Mouse (Mus musculus) cerebellum, adult 18-20 months (tissue): ENCODE data around the gene Gabrr1.
A peak's percentile ranks its signal among the peaks of the same experiment; 100 is the strongest.
"Not testable (repeated sequence)": the region's sequence is repeated elsewhere in the genome, so short reads cannot be mapped to it uniquely, and the experiment has no call there.

ENCODE experiments used
- DNase-seq, 2 experiments: peaks; one replicate each; pipeline ENCODE4 v3.0.0; 2021

Gabrr1 gene

DNA sequence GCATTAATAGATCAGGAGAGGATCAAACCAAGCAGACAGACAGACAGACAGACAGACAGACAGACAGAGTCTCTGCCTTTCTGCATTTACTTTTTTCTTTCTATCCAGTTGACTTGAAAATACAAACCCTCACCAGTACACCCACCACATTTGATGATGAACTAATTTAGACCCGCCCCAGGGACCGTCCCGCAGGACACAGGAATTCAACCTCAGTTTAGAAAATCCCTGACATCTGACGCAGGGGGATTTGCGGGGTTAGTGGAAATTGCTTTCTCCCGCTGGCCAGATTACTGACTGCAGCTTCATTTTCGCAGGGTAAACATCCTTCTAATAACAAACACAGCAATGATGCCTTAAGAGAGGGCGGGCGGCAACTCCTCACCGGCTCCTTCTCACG is at the start of gene Gabrr1:
Gene Gabrr1 (plus strand): TSS at position 301 of the 400 bp plus-strand sequence.
- DNase-seq: no peak

DNA sequence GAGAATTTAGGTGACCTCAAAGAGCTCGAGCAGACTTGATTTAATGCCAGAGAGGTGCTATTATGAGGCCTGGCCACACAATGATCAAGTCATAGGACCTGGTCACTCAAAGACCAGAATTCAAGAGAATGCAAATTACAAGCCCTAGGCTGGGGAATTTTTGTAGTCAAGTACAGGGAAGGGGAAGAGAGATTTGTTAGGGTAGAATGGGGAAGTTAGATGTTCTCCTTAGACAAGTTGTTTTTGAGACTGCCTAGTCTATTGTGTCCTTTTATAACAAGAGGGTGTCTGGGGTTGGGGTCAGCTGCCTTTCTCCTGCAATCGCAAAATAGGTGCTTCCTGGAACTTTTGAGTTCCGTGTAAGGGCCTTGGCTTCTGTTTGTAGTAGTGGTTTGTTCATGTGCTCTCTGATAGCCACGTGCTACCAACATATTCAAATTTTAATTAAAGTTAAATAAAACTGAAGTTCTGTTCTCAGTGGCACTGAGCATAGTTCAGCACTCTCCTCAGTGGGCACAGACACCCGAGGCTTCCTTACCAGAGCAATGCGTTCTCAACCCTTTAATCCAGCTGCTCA is 33.1 kb upstream of the Gabrr1 start:
- DNase-seq: no peak

- no peak for DNase-seq
These were observed 22.4 kb upstream of the Gabrr1 start for GRCm38 (mm10) chr4:33109720-33110458.

DNA sequence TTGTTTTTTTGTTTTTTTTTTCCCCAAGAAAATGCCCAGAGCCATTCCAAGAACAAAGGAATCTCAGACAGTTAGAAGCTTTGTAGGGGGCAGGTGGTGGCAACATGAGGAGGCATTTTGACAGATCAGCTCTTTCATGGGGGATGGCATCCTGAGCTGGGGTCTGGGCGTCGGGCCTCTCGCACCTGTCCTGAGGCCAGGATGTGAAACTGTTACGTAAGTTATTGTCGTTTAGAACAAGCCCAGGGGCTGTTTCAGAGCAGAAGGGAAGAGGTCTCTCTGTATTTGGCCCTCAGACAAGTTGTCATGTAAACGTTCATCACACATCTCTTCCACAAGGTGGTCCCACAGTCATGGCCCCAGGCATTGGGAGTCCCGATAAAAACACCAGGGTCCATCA is 21.5 kb upstream of the Gabrr1 start:
- DNase-seq: no peak

DNA sequence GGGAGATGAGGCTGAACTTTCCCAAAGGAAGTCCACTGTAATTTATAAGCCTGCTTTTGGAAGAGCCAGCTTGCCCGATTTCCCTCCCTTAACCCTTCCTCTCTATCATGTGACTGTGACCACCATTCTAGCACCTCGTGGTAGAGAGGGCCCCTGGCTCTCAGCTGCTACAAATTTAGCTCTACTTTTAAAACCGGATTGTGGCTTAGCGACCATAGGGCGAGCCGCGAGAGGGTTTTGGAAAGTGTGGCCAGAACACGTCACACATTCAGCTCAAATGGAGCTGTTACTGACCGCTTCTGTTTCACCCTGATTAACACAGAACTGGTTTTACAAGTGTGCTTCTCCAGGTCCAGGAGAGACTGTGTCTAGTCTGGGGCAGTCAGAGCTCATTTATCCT is 21.0 kb upstream of the Gabrr1 start:
- no peak for DNase-seq

DNA sequence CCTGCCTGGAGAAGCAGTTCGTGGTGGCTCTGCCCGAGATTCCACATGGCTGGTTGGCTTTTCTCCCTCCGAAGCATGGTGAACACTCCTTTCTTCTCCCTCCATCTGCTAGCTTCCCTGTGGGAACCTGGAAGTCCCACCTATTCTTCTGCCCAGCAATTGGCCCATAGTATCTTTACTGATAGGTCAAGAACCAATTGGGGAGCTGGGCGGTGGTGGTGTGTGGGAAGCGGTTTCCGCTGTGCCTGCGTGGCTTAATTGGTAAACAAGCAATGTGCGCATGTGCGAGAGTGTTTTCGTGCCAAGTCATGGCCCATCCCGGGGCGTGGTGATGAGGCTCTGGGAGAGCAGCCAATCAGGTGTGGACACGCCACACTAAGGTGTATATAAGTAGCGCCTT is 19.5 kb upstream of the Gabrr1 start:
- DNase-seq: not testable (repeated sequence)

DNA sequence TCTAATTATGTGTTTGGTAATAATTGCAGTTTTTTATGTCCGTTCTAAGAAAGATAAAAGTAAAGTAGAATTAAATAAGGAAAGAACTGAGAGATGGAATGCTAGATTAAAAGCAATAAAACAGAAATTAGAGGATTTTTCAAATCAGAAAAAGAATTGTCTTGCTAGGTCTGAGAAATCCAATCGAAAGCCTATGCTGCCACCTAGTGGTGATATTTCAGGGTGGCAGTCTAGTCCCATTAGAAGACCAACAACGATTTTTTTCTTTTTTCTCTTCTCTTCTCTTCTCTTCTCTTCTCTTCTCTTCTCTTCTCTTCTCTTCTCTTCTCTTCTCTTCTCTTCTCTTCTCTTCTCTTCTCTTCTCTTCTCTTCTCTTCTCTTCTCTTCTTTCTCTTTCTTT is 13.2 kb upstream of the Gabrr1 start:
- DNase-seq: peak; percentile 82 to 88

DNA sequence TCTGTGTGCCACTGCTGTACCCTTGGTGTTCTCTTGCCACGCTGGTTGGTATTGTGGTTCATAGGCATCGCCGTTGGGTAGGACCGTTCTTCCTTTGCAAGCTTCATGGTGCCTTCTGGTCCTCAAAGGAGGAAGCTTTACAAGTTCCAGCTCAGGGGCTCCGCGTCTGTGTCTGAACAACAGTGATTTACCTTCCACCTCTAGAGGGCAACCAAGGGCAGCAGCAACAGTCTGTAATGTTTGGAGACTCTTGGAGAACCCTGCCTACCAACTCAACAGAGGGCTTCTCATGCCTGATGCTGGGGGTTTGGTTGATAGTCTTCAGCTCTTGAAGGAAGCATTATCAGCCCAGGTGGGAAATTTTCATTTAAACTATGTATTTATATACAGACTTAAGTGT is 7.8 kb upstream of the Gabrr1 start:
- DNase-seq: peak; percentile 73 to 74

GRCm38 (mm10) chr4:33125409-33126084 is 6.8 kb upstream of the Gabrr1 start:
- DNase-seq: peak; percentile 70 to 71

GRCm38 (mm10) chr4:33146679-33147291 is 14.5 kb downstream of the Gabrr1 start:
- no peak for DNase-seq

GRCm38 (mm10) chr4:33147825-33148224 is 15.5 kb downstream of the Gabrr1 start:
- peak; percentile 52 to 57 for DNase-seq

DNA sequence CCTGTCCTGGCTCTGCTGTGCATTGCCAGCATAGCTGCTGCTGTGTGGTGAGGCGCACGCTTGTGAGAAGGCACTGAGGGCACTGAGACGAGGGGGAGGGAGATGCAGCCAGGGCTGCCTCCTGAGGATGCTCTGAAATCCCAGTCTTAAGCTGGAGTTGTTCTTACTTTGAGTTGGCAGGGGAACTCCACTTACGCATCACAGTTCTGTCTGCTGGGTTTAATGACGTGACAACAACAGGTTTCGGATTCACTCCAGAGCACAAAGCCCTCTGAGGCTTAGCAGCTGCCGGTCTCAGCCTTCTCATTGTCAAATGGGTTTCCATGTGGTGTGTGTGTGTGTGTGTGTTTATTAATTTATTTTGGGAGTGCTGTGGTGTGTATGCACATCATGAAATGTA is 16.8 kb downstream of the Gabrr1 start:
- DNase-seq: no peak

GRCm38 (mm10) chr4:33152087-33153038 is 20.0 kb downstream of the Gabrr1 start:
- DNase-seq: no peak

DNA sequence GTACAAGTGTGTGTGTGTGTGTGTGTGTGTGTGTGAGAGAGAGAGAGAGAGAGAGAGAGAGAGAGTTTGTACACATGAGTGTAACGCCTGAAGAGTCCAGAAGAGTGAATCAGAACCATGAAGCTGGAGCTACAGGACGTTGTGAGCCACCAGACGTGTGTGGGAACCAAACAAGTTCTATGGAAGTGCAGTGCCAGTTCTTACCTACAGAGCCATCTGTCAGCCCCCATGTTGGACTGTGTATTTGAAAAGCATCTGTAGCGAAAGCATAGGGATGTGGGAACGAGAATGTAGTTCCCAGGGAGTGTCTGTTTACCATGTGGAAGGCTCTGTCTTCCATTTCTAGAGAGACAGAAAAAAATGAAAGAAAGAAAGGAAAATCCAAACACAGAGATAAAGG is 51.2 kb downstream of the Gabrr1 start:
- DNase-seq: no peak

- peak; percentile 44 to 59 for DNase-seq
These were observed 55.8 kb downstream of the Gabrr1 start for GRCm38 (mm10) chr4:33188164-33188563.

DNA sequence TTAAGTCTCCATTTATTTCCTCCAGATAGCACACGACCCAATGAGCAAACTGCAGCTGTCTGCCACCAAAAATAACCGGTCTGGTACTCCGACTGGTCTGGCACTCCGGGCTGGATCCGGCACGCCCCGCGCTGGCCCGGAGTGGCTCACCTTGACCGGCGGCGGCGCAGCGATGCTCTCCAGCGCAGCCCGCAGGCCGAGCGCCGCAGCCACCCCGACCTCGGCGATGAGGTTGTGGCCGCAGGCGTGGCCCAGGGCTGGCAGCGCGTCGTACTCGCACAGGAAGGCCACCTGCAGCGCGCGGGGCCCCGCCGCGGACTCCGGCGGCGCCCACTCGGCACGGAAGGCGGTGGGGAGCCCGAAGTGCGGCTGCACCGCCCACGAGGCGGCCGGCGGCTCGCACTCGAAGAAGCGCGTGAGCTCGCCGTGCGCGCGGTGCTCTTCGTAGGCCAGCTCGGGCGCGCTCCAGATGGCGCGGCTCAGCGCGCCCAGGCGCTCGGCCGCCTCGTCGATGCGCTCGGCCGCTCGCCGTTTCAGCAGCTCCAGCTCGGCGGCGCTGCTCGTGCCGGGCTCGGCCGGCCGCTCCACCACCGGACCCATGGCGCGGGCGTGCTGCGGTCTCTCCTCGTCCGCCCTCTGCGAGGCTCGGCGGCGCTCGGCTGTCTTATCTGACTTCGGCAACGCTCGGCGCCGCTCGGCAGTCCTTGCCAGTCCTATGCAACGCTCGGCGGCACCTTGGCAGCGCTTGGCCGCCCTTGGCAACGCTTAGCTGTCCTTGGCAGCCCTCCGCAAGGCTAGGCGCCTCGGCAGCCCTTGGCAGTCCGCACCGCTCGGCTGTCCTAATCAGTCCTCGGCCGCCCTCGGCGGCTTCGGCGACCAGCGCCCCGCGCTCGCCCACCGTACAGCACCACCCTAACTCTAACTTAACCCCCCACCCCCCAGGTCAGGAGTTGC is 56.7 kb downstream of the Gabrr1 start:
- peak; percentile 95 to 98 for DNase-seq

- no peak for DNase-seq
These were observed 57.4 kb downstream of the Gabrr1 start, which contains the start of gene Pm20d2 for GRCm38 (mm10) chr4:33189735-33190036. Pm20d2 (minus strand) TSS chr4:33189737.

GRCm38 (mm10) chr4:33198117-33198516 is 65.8 kb downstream of the Gabrr1 start:
- no peak for DNase-seq

GRCm38 (mm10) chr4:33204682-33205081 is 72.4 kb downstream of the Gabrr1 start:
- DNase-seq: peak; percentile 63 to 81

DNA sequence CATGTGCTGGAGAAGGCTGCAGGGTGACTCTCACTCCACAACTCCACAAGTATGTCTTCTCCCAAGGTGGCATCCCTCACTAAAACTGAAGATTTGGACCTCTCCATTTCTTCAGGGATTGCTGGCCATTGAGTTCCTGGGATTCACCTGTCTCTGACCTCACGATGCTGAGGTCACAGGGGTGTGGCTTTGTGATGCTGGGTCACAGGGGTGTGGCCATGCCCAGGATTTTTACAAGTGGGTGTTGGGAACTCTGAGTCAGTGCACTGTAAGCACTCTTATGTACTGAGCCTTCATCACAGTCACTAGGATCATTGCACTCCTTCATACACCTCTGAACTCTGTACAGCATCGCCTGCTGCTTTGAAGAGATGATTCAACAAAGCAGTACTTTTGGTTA is 75.2 kb downstream of the Gabrr1 start:
- no peak for DNase-seq
